Mouse (Mus musculus) liver, embryonic 14.5 days (tissue): Measurements from ENCODE around the gene Exoc6b. TPM values are rescaled to one million over a fixed set of nuclear protein-coding genes. Genes with fewer than 3 reads are reported as not detected.

Source experiments
- ATAC-seq: fragments of 200-750 bp; cut with Nextera tagmentation; 2 replicates; pipeline ENCODE4 v1.8.0; 2017; ENCODE audit warnings: moderate number of reproducible peaks, mild to moderate bottlenecking, moderate library complexity; ENCODE audit not compliant: insufficient read depth
- DNase-seq, 3 experiments: peaks; one replicate each; pipeline ENCODE4 v3.0.0-alpha.2; 2012 to 2013; ENCODE audit warnings: low read depth in 3 of 3, low spot score in 3 of 3
- H3K27ac ChIP-seq: fragments of 300-500 bp; sonication (generic); 2 replicates; pipeline ENCODE4 v1.5.1; 2014; ENCODE audit warnings: moderate library complexity, mild to moderate bottlenecking, control low read depth, inconsistent platforms
- H3K27me3 ChIP-seq: fragments of 300-500 bp; sonication (generic); 2 replicates; pipeline ENCODE4 v1.6.1; 2014; ENCODE audit warnings: mild to moderate bottlenecking, low read length, moderate library complexity; ENCODE audit not compliant: control insufficient read depth, insufficient read depth
- H3K36me3 ChIP-seq: fragments of 300-500 bp; sonication (generic); replicated peaks from 2 replicates; pipeline ENCODE4 v1.6.1; 2014; ENCODE audit warnings: low read depth; ENCODE audit not compliant: control insufficient read depth, insufficient read depth
- H3K4me1 ChIP-seq, 2 experiments: fragments of 200-500 bp in 1 of 2; fragments of 300-500 bp in 1 of 2; sonication (generic) in 1 of 2; replicated peaks; 2 replicates each; pipeline ENCODE4 v1.6.1; 2012 to 2014; ENCODE audit warnings: antibody characterized with exemption in 1 of 2, inconsistent platforms in 1 of 2, low read length in 1 of 2; ENCODE audit not compliant: control insufficient read depth in 2 of 2, insufficient read depth in 2 of 2
- H3K4me2 ChIP-seq: fragments of 300-500 bp; sonication (generic); 2 replicates; pipeline ENCODE4 v1.6.1; 2014; ENCODE audit warnings: low read depth, mild to moderate bottlenecking, control low read depth, moderate library complexity
- H3K4me3 ChIP-seq, 2 experiments: fragments of 200-500 bp in 1 of 2; fragments of 300-500 bp in 1 of 2; sonication (generic) in 1 of 2; 2 replicates each; pipeline ENCODE4 v1.5.1; 2012 to 2014; ENCODE audit warnings: low read depth in 2 of 2, low read length in 2 of 2, mild to moderate bottlenecking in 2 of 2, control low read depth in 1 of 2, inconsistent platforms in 1 of 2, moderate library complexity in 1 of 2; ENCODE audit not compliant: insufficient read depth in 1 of 2
- H3K9ac ChIP-seq: fragments of 300-500 bp; sonication (generic); replicated peaks from 2 replicates; pipeline ENCODE4 v1.6.1; 2014; ENCODE audit warnings: mild to moderate bottlenecking, control low read depth, moderate library complexity
- H3K9me3 ChIP-seq: fragments of 300-500 bp; sonication (generic); 2 replicates; pipeline ENCODE4 v1.6.1; 2016; ENCODE audit warnings: low read length, mixed read lengths; ENCODE audit not compliant: control insufficient read depth
- CTCF ChIP-seq: IDR thresholded peaks from 2 replicates; pipeline ENCODE4 v1.5.1; 2016; ENCODE audit warnings: antibody characterized with exemption, low read depth, control low read depth
- EP300 ChIP-seq: IDR thresholded peaks from 2 replicates; pipeline ENCODE4 v1.6.1; 2016; ENCODE audit warnings: antibody characterized with exemption, low read depth
- WGBS: fragments of 180-500 bp; shearing (Covaris S2); extraction: QIAGEN DNeasy Blood & Tissue Kit; methylation state at CpG from one replicate; pipeline ENCODE4 v1.1.7; 2014; ENCODE audit not compliant: insufficient replicate concordance; 5-methylcytosine and 5-hydroxymethylcytosine counted together
- polyA plus RNA-seq, 2 experiments: library from polyadenylated mRNA; depleted of rRNA in 1 of 2; stranded (reverse) in 1 of 2; unstranded in 1 of 2; fragments of >200 nt; fragmentation: Nextera tagmentation in 1 of 2; extraction: Ambion mirVana in 1 of 2; gene quantifications; 2 replicates each; pipeline versions ENCODE4 v1.2.1 to v1.2.3; 2012 to 2014

Exoc6b gene
- polyA plus RNA-seq, 2 experiments: 1.0 to 2.9 TPM

DNA sequence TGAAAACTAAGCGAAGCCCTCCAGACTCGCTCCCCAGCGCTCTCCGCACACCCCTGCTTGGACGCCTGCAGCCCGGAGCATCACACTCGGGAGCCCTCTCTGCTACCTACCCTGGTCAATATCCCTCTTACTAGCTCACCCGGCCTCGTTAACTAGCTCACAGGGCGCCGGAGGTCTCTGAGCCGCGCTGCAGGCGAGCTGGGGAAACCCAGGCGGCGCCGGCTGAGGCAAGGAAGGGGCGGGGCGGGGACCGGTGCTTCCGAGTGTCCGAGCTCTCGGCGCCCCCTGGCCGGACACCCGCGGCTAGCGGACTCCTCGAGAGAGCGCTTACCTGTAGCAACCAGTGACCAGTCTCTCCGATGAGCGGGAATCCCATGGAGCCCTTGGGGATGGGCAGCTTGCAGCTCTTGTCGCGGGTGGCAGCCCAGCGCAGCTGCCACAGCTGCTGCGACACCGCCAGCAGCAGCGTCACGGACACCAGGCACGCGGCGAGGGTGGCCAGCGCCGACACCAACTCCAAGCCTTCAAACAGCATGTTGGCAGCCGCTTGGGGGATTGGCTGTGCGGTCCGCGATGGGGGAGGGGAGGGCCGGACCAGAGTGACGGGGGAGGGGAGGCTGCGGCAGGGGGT is 481.7 kb downstream of the Exoc6b start:
- no peak for DNase-seq
- TF ChIP-seq CTCF (no peak), EP300 (no peak)
- Histone ChIP-seq H3K9me3 (no peaks in the 10 kb centered on the region), H3K36me3 (no peaks in the 10 kb centered on the region), H3K4me2 (peak overlapping the region; percentile 57), H3K4me3 (peak overlapping the region; percentile 14 to 40), H3K27me3 (peaks cover 76% of the 10 kb centered on the region), H3K9ac (no peak overlapping the region), H3K4me1 (0 out of 4 replicates have a peak, but pooled peaks cover 0 to 4% of the 10 kb centered on the region in 2 experiments), H3K27ac (no peak overlapping the region)
- ATAC-seq: no peak
- WGBS: under 1% methylated on average over 51 of the region's 51 CpGs

DNA sequence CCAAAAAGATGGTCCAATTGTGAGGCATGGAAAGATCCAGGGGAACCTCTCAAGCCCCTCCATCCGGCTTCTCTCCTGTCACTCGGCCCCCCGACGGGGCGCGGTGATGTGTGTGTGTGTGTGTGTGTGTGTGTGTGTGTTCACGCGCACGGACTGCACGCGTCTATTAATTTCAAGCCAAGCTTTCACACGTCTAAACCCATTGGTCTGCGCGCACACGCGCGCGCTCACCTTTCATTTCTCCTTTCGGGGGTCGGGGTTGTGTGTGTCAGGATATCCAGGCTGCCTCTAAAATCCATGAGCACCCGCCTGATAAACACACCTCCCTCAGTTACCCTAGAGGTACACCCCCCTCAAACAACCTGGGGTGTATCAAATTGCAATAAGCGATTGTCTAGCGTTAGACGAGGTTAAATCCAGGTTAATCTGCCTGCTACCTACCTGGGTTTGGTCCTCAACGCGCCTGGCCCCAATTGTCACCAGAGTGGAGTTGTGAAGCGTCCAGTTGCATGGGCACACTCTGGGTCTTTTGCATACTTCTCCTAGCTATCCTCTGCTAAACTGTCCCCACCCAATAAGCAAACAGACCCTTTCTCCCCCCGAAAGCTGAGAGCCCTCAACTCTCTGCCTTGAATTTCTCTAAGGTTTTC is 482.6 kb downstream of the Exoc6b start:
- Histone ChIP-seq H3K27ac (no peak overlapping the region), H3K36me3 (no peaks in the 10 kb centered on the region), H3K4me2 (no peak overlapping the region), H3K4me1 (0 out of 4 replicates have a peak, but pooled peaks cover 0 to 4% of the 10 kb centered on the region in 2 experiments), H3K9ac (no peak overlapping the region), H3K27me3 (peaks cover 85% of the 10 kb centered on the region), H3K9me3 (no peaks in the 10 kb centered on the region), H3K4me3 (no peak overlapping the region)
- 3% methylated on average over 25 of the region's 28 CpGs for WGBS
- TF ChIP-seq EP300: no peak
- TF ChIP-seq CTCF: no peak
- DNase-seq (no peak), ATAC-seq (no peak)

DNA sequence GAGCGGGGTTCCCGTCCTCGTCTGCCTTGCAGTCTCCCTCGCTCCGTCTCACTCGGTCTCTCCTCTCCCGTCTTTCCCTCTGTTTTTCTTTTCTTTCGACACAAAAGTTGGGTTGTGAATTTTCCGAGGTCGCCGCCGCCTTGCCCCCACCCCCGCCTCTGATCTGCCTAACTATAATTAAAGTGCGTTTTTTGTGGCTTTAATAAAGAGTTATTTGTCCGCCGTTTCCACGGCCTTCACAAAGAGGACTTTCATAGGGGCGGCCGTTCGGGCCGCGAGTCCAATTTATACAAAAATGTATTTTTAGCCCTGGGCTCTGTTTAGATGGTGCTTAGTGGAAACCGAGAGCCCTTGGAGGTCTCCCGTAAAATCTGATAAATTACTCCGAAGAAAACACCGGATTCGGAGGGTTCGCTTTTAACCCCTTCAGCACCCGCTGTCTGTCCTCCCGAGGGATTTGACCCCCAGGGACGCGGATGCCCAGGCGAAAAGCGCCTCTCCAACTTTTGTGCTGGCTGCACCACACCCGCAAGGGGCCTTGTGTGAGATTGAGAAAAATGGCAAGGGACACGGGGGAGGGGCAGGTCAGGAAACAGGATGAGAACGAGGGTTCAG is 483.5 kb downstream of the Exoc6b start:
- Histone ChIP-seq H3K9ac (no peak overlapping the region), H3K9me3 (no peaks in the 10 kb centered on the region), H3K4me1 (0 out of 4 replicates have a peak, but pooled peaks cover 0 to 3% of the 10 kb centered on the region in 2 experiments), H3K4me2 (no peak overlapping the region), H3K4me3 (peak overlapping the region in 1 of 2 experiments; percentile 12; a peak in 1 of 4 replicates), H3K36me3 (no peaks in the 10 kb centered on the region), H3K27me3 (peaks cover 88% of the 10 kb centered on the region), H3K27ac (no peak overlapping the region)
- ATAC-seq (no peak), DNase-seq (no peak)
- WGBS: 2% methylated on average over 37 of the region's 37 CpGs
- no peak for TF ChIP-seq EP300
- TF ChIP-seq CTCF: no peak

DNA sequence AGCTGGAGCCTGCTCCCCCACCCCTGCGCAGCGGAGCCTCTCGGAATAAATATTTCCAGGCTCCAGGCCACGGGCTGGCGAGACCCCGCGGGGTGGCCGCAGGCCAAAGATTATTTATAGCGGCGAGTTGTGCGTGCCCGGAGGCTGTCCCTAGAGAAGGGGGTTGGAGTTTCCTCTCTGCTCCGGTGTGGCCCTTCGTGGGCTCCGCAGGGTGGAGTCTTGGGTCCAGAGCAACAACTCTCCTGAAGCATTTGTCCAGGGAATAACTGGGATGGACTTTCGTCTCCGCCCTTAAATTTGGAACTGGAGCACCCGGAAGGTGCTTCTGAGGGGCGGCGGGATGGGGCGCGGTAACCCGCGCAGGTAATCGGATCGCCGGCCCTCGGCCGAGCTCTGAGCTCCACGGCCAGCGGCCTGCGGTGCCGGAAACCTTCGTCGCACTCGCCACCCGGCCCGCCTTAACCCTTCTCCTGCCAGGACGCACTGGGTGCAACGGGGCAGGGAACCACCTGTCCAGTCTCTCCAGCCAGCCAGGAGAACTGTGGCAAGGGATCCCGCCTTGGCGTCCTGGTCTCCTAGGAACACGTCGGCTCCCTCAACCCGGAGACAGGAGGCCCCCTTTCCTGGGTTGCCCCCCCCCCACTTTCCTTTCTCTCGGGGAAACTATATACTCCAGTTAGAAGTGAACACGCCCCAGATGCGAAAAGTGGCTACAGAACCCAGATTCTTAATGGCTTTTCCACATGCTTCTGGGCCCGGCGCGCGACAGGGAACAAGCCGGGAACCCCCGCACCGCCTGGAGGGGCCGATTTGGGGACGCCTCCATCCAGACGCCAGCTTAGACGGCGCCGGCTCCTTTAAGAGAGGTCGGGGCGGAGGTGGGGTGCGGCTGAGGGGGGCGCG is 484.3 kb downstream of the Exoc6b start:
- Histone ChIP-seq H3K4me2 (no peak overlapping the region), H3K27ac (no peak overlapping the region), H3K9ac (no peak overlapping the region), H3K4me3 (peak overlapping the region in 1 of 2 experiments; percentile 12; a peak in 1 of 4 replicates), H3K27me3 (peaks cover 89% of the 10 kb centered on the region), H3K36me3 (no peaks in the 10 kb centered on the region), H3K9me3 (no peaks in the 10 kb centered on the region), H3K4me1 (0 out of 4 replicates have a peak, but pooled peaks cover 0 to 2% of the 10 kb centered on the region in 2 experiments)
- DNase-seq: no peak
- TF ChIP-seq CTCF: no peak
- no peak for TF ChIP-seq EP300
- WGBS: 1% methylated on average over 66 of the region's 66 CpGs
- ATAC-seq: no peak
